Mouse (Mus musculus) thymus, adult 2 months (tissue): ENCODE data around the gene Myo1c.

Experiments used
- CTCF ChIP-seq: fragments of 200-500 bp; IDR thresholded peaks from 2 replicates; pipeline ENCODE4 v1.5.1; 2012; ENCODE audit warnings: mild to moderate bottlenecking, control low read depth, low read length, moderate library complexity, borderline replicate concordance; ENCODE audit not compliant: control insufficient read depth, poor library complexity, insufficient read depth; ENCODE audit errors: extremely low read depth
- POLR2A ChIP-seq: fragments of 200-500 bp; IDR thresholded peaks from 2 replicates; pipeline ENCODE4 v1.6.1; 2012; ENCODE audit warnings: mild to moderate bottlenecking, low read length, control low read depth, moderate library complexity; ENCODE audit not compliant: control insufficient read depth, poor library complexity, insufficient read depth; ENCODE audit errors: extremely low read depth

GRCm38 (mm10) chr11:75632921-75633320 is 17.4 kb upstream of the Myo1c start:
- TF ChIP-seq CTCF, result no peak
- TF ChIP-seq POLR2A, result no peak
